In the genomic region with DNA sequence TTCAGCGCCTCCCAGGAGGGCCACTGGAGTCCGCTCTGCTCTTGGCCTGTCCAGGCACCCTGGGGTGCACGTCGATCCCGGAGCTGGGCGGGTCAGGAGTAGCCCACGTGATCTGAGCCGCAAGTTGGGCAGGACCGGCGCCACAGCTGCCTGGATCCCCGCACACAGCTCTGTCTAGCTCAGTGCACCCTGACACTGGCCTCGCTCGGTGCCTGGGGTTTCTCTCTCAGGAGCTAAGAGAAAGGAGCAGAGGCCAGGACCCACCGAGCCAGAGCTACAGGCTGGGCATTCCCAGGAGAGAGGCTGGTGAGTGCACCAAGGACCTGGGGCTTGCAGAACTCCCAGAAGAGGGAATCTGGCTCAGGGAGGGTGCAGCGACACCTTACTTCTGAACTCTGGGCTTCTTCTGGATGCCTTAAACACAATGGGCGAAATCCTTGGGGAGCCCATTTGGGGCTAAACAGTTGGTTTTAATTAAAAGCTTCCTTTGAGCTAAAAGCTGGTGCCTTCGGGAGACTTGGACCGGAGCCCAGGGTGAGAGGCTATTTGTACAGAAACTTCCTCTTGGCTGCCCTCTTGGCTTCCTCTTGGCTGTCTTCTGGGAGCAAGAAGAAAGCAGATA, we compare ENCODE assay signal across 7 mouse cellular contexts. TPM values are rescaled to one million over a fixed set of nuclear protein-coding genes. Genes with fewer than 3 reads are reported as not detected.
DNase-seq lines count a peak whose midpoint lies in the region; ATAC-seq and TF ChIP-seq lines count a peak whose summit lies in the region.

A gene (plus strand): TSS at position 138 of the 622 bp plus-strand sequence.

- H3K9me3 ChIP-seq in ES-E14 (ENCODE audit: control insufficient read depth, insufficient read depth, low read depth, low read length) = no peaks in the 10 kb centered on the region
- peaks cover 10% of the 10 kb centered on the region for H3K9me3 ChIP-seq in heart, embryonic 11.5 days (replicated peaks; ENCODE audit: control insufficient read depth, low read length)
- H3K9me3 ChIP-seq in kidney, embryonic 14.5 days (ENCODE audit: control insufficient read depth, low read length) = peaks cover 11% of the 10 kb centered on the region
- 0 out of 2 replicates have a peak, but pooled peaks cover 3% of the 10 kb centered on the region for H3K9me3 ChIP-seq in stomach, postnatal 0 days (ENCODE audit: control insufficient read depth, low read length)

- peak within 1 kb of the TSS; percentile 51 to 66 for H3K4me3 ChIP-seq in ES-E14 (ENCODE audit: insufficient read depth in 1 of 2, low read depth in 1 of 2, low read length in 2 of 2, poor library complexity in 1 of 2, severe bottlenecking in 1 of 2)
- peak within 1 kb of the TSS; percentile 51 for H3K4me3 ChIP-seq in bone marrow macrophage, adult 2 months (ENCODE audit: insufficient read depth, low read length)
- peak within 1 kb of the TSS; percentile 31 for H3K4me3 ChIP-seq in heart, embryonic 11.5 days (ENCODE audit: low read depth, low read length)
- peak within 1 kb of the TSS; percentile 17; the same call in 1 of the 2 replicates for H3K4me3 ChIP-seq in kidney, embryonic 14.5 days (ENCODE audit: low read length)
- H3K4me3 ChIP-seq in stomach, postnatal 0 days (ENCODE audit: low read depth, low read length) = peak within 1 kb of the TSS; percentile 39

- ATAC-seq in heart, embryonic 11.5 days (replicated peaks; ENCODE audit: insufficient number of reproducible peaks, low FRiP score, low TSS enrichment) = peak; percentile 28; the same call in 1 of the 2 replicates
- ATAC-seq in kidney, embryonic 14.5 days (ENCODE audit: low FRiP score, low TSS enrichment) = no peak
- peak; percentile 89 for ATAC-seq in stomach, postnatal 0 days (ENCODE audit: low FRiP score, low TSS enrichment)

- no peak for TF ChIP-seq CTCF in bone marrow macrophage, adult 2 months (IDR thresholded peaks at IDR 0.05; ENCODE audit: low read depth, low read length)
- peak; percentile 18; the same call in 1 of the 2 replicates for TF ChIP-seq CTCF in stomach, postnatal 0 days (IDR thresholded peaks at IDR 0.05; ENCODE audit: low read depth)

- WGBS in heart, embryonic 11.5 days (ENCODE audit: insufficient replicate concordance) = 15% methylated on average over 18 of the region's 18 CpGs
- WGBS in kidney, embryonic 14.5 days = 15% methylated on average over 18 of the region's 18 CpGs
- WGBS in stomach, postnatal 0 days = 12% methylated on average over 18 of the region's 18 CpGs

- H3K4me1 ChIP-seq in ES-E14 (ENCODE audit: control insufficient read depth in 2 of 2, insufficient read depth in 2 of 2, low read length in 2 of 2, poor library complexity in 1 of 2) = no peaks in the 10 kb centered on the region
- peaks cover 8% of the 10 kb centered on the region for H3K4me1 ChIP-seq in bone marrow macrophage, adult 2 months (ENCODE audit: control insufficient read depth, insufficient read depth, low read length)
- peaks cover 19% of the 10 kb centered on the region for H3K4me1 ChIP-seq in heart, embryonic 11.5 days (ENCODE audit: control insufficient read depth, insufficient read depth, low read length)
- H3K4me1 ChIP-seq in kidney, embryonic 14.5 days (ENCODE audit: control insufficient read depth, insufficient read depth, low read length) = peaks cover 11% of the 10 kb centered on the region; the same call in 1 of the 2 replicates
- H3K4me1 ChIP-seq in stomach, postnatal 0 days (replicated peaks; ENCODE audit: control insufficient read depth, insufficient read depth) = peaks cover 6% of the 10 kb centered on the region

- peak within 1 kb of the TSS; percentile 41; the same call in 1 of the 2 replicates for H3K9ac ChIP-seq in ES-E14 (ENCODE audit: insufficient read depth, low read depth, low read length, poor library complexity, severe bottlenecking)
- peak within 1 kb of the TSS; percentile 65 for H3K9ac ChIP-seq in heart, embryonic 11.5 days (ENCODE audit: low read depth, low read length)
- no peak within 1 kb of the TSS for H3K9ac ChIP-seq in kidney, embryonic 14.5 days (ENCODE audit: low read depth, low read length)
- H3K9ac ChIP-seq in stomach, postnatal 0 days (ENCODE audit: low read length) = peak within 1 kb of the TSS; percentile 50

- H3K27me3 ChIP-seq in heart, embryonic 11.5 days (ENCODE audit: control insufficient read depth, insufficient read depth, low read length) = peaks cover 2% of the 10 kb centered on the region; the same call in 1 of the 2 replicates
- no peaks in the 10 kb centered on the region; the same call in 1 of the 2 replicates for H3K27me3 ChIP-seq in kidney, embryonic 14.5 days (ENCODE audit: control insufficient read depth, insufficient read depth, low read length)
- no peaks in the 10 kb centered on the region for H3K27me3 ChIP-seq in stomach, postnatal 0 days (ENCODE audit: control insufficient read depth, insufficient read depth, low read length)

- no peak for DNase-seq in ES-E14 (ENCODE audit: low read depth, low spot score)
- peak; percentile 73 for DNase-seq in lung, postnatal 10 days
- peak; percentile 87 for DNase-seq in stomach, postnatal 0 days (ENCODE audit: low spot score)
- DNase-seq in natural killer cell, adult 2 months (ENCODE audit: low spot score in 2 of 2) = no peak

- in situ Hi-C loops in ES-E14 (cut with MboI; ENCODE audit: low sequenced_read_pairs in 2 of 2, unreplicated experiment in 2 of 2) = no loop called here

- no peak within 1 kb of the TSS for H3K27ac ChIP-seq in ES-E14 (ENCODE audit: insufficient read depth, low read depth, low read length, poor library complexity, severe bottlenecking)
- no peak within 1 kb of the TSS for H3K27ac ChIP-seq in bone marrow macrophage, adult 2 months (ENCODE audit: insufficient read depth, low read depth, low read length)
- no peak within 1 kb of the TSS for H3K27ac ChIP-seq in heart, embryonic 11.5 days (ENCODE audit: low read depth, low read length)
- H3K27ac ChIP-seq in kidney, embryonic 14.5 days (ENCODE audit: low read depth, low read length) = no peak within 1 kb of the TSS
- peak within 1 kb of the TSS; percentile 75 for H3K27ac ChIP-seq in stomach, postnatal 0 days (replicated peaks)

- H3K4me2 ChIP-seq in heart, embryonic 11.5 days = peak within 1 kb of the TSS; percentile 63
- peak within 1 kb of the TSS; percentile 42 for H3K4me2 ChIP-seq in kidney, embryonic 14.5 days (replicated peaks; ENCODE audit: low read depth, low read length)
- peak within 1 kb of the TSS; percentile 54 for H3K4me2 ChIP-seq in stomach, postnatal 0 days (replicated peaks; ENCODE audit: low read depth)

- no peak for TF ChIP-seq POLR2A in bone marrow macrophage, adult 2 months (IDR thresholded peaks at IDR 0.05; ENCODE audit: borderline replicate concordance, low read depth, low read length)

- no peaks in the 10 kb centered on the region for H3K36me3 ChIP-seq in ES-E14 (ENCODE audit: control insufficient read depth, insufficient read depth, low read length, poor library complexity, severe bottlenecking)
- no peaks in the 10 kb centered on the region for H3K36me3 ChIP-seq in heart, embryonic 11.5 days (ENCODE audit: control insufficient read depth, insufficient read depth, low read length)
- no peaks in the 10 kb centered on the region for H3K36me3 ChIP-seq in kidney, embryonic 14.5 days (ENCODE audit: control insufficient read depth, insufficient read depth, low read length)
- no peaks in the 10 kb centered on the region for H3K36me3 ChIP-seq in stomach, postnatal 0 days (ENCODE audit: control insufficient read depth, insufficient read depth, low read length)

- no peak for TF ChIP-seq EP300 in stomach, postnatal 0 days (optimal IDR thresholded peaks at IDR 0.05)

TF ChIP-seq in ES-E14, 5 proteins besides CTCF, POLR2A, EP300 and RAD21:
- TF ChIP-seq HCFC1 (IDR thresholded peaks at IDR 0.05; ENCODE audit: borderline replicate concordance, insufficient read depth, low read length) = no peak

RNA-seq across cellular contexts. Expression of the gene that starts here (rescaled TPM):
- total RNA-seq in ES-E14 (2012; rRNA removed) = 0.11 and 0.36 TPM in 2 replicates
- polyA plus RNA-seq in bone marrow macrophage, adult 2 months (2012; ENCODE audit: insufficient read depth, insufficient read length, missing spikeins) = 0.24 TPM in 2 replicates
- 0.16 TPM in 1 of 2 replicates, not detected in the other for polyA plus RNA-seq in heart, embryonic 11.5 days (2014; fragmentation: Nextera tagmentation; extraction: Ambion mirVana)
- polyA plus RNA-seq in kidney, embryonic 14.5 days (2014; fragmentation: Nextera tagmentation; extraction: Ambion mirVana) = 0.61 TPM in 1 of 2 replicates, not detected in the other
- polyA plus RNA-seq in stomach, postnatal 0 days (2015; fragmentation: Nextera tagmentation; extraction: Ambion mirVana) = 8.8 and 9.8 TPM in 2 replicates

Comparison
In these comparisons a context has a peak if more than half of its experiments do, and no peak if none do; other contexts are left out.
1. Peak in ATAC-seq, H3K4me3 ChIP-seq, H3K9ac ChIP-seq and H3K4me2 ChIP-seq in heart, embryonic 11.5 days; RNA of the gene not detected or under 1 TPM.
2. DNase-seq: peak in lung, postnatal 10 days (single experiment) and stomach, postnatal 0 days (single experiment); none in ES-E14 (single experiment) and natural killer cell, adult 2 months (0 of 2).
3. Peak in every context shown above with its lines, with median percentiles within 50 percentile points of each other: H3K4me3 ChIP-seq and H3K4me2 ChIP-seq.